Mouse (Mus musculus) inflammation-experienced regulatory T-cells, adult 6 months (primary cell): Measurements from ENCODE around the gene Mylpf. TPM values are rescaled to one million over a fixed set of nuclear protein-coding genes. Genes with fewer than 3 reads are reported as not detected.
"Not testable (repeated sequence)": the region's sequence is repeated elsewhere in the genome, so short reads cannot be mapped to it uniquely, and the experiment has no call there.

Experiments
- ATAC-seq: one replicate; pipeline ENCODE4 v1.8.0; 2017
- polyA plus RNA-seq, 3 experiments: library from polyadenylated mRNA; unstranded; fragments of 100-300 nt; shearing (Covaris generic); gene quantifications; one replicate each; pipeline ENCODE4 v1.2.1; 2017

The Mylpf gene
- polyA plus RNA-seq = 10 to 100 TPM; 23.0 to 25.8 (median 23.4) TPM

DNA sequence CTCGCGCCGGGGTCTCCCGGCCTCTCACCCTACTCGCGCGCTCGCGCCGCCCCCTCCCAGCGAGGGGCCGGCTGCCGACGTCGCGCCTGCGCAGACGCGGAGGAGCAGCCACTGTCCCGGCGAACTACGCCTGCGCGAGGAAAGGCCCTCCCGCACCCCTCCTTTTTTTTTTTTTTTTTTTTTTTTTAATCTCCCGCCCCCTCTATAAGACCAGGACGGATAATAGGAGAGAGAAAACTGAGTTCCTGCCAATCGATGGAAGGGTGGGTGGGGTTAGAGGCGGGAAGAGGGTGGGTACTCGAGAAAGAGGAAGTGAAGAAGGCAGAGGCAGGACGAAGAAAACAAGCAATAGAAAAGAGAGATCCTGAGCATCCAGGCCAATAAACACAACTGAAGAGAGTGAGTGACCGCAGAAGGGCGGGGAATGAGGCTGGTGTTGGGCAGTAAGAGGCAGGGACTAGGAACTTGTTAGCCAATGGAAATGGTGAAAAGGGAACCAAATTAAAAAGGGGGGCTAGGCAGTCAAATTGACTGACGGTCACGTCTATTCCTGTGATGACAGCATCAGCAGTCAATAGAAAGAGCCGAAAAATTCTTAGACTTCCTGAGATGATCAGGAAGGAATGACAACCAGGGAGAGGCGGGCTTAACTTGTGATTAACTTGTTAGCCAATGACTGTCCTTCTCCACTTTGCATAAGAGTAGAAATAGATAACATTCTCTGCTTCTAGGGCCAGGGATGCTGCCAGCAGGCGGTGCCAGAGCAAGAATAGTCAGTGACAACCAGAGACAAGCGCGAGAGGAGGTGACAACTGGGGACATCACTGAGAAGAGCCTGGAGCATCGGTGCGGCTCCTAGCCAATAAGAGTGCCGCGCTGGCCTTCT lies at the start of gene Mylpf:
Gene Mylpf, plus strand, starts transcription at position 338 of the 886 bp plus-strand sequence.
- ATAC-seq = peak; percentile 87

DNA sequence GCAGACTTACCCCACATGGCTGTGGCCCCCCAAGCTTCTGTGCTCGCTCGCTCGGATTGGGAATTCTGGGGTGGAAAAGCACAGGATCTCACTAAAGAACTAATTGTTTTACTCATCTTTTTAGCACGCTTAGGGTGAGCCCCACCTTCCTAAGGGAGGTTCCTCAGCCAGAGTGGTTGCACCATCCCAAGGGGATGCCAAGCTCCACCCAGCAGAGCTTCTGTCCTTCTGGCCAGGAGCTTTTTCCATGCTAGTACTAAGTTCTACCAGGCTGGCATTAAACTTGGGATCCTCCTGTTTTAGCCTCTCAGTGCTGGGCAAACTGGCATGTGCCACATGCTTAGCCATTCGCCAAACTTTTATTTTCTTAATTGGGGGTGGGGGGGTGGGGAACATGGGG lies 46.1 kb upstream of the Mylpf start:
- no peak for ATAC-seq

DNA sequence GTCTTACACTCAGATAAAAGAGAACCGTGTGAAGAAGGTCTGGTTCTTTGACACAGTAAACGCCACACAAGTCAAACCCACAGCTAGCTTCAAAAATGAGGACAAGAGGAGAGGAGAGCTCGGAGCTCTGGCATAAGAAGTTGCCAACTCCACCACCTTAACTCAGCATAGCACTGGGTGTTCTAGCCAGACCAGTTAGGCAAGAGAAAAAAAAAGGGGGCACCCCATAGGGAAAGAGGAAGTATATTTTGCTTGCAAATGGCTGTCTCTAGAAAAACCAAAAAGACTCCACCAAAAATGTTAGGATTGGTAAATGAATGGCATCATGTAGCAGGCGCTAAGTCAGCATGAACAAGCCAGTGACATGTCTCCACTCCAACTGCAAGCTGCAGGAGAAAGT lies 44.7 kb upstream of the Mylpf start:
- ATAC-seq = no peak

DNA sequence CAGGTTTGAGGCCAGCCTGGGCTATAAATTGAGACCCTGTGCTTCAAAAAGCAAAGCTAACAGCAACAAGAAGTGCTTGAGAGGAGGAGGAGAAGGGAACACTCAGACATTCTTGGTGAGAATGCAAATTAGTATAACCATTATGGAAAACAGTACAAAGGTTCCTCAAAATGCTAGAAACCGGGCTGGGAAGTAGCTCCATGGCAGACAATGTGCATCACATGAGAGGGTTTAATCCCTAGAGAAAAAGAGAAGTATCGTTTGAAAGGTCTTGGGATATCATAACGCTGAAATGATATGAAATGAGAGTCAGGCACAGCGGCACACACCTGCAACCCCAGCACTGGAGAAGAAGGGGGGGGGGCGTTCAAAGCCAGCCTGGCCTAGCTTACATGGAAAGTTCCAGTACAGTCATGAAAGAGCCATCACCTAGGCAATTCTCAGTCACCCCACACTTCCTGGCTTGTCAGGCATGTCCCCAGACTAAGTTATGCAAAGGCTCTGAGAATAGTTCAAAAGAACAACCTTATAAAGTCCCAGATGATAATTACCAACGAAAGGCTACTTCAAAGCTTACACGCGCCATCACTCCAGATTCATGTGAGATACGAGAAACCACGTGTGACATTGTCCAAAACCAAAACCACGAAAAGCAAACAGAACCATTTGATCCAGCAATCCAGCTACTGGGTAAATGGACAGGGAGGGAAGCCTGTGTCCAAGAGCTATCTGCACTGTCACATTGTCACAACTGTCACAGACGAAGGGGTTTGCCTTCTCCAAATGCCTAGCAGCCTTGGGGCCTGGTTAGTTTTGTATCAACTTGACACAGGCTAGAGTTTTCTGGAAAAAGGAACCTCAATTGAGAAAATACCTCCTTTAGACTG lies 42.8 kb upstream of the Mylpf start:
- ATAC-seq = peak; percentile 87

DNA sequence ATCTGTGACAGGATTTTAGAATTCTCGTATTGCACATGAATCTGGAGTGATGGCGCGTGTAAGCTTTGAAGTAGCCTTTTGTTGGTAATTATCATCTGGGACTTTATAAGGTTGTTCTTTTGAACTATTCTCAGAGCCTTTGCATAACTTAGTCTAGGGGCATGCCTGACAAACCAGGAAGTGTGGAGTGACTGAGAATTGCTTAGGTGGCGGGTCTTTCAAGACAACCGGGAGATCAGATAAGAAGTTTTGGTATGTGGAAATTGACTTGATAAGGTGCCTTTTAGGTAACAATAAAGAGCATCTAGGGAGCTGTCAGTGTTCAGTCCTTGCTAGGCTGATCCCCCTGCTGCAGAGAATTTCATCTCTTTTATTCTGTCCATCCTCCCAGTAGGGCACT lies 42.2 kb upstream of the Mylpf start:
- peak; percentile 53 for ATAC-seq

DNA sequence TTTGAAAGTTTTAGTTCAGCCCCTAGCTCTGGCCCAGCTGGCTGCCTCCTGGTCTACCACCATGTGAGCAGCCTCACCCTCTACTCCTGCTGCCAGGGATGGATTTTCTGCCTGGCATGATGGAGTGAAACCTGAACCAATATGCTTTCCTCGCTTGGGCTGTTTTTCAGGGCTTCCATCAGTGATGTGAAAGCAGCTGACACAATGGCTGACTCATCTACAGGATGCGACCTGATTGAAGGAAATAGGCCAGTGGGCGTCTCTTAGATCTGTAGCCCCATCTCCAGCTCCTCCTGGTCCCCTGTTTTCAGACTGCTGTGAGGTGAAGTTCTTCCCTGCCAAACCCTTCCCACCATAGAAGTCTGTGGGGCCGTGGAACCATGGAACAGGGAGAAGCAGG lies 31.8 kb upstream of the Mylpf start:
- ATAC-seq = peak; percentile 89

DNA sequence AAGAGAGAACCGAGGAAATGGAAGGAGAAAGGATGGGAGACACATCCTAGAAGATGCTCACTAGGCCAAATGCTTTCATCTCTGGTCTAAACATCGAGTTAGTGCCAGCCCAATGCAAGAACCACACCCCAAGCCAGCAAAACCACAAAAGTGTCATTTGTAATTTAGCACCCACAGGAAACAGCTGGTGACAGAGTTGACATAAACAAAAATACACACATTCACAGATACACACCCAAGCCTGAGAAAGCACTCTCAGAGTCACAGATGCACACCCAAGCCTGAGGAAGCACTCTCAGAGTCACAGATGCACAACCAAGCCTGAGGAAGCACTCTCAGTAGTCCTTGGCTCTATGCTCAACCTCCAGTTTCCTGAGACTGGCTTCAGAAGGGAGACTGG lies 27.9 kb upstream of the Mylpf start:
- ATAC-seq = peak; percentile 57

DNA sequence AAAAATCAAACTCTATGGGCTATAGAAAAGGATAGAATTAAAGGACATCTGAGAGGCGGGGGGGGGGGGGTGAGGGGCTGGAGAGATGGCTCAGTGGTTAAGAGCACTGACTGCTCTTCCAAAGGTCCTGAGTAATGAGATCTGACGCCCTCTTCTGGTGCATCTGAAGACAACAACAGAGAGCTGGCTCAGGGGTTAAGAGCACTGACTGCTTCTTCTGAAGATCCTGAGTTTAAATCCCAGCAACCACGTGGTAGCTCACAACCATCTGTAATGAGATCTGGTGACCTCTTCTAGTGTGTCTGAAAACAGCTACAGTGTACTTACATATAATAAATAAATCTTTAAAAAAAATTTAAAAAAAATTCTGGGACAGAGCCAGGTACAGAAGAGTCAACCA lies 27.0 kb upstream of the Mylpf start:
- ATAC-seq = not testable (repeated sequence)

DNA sequence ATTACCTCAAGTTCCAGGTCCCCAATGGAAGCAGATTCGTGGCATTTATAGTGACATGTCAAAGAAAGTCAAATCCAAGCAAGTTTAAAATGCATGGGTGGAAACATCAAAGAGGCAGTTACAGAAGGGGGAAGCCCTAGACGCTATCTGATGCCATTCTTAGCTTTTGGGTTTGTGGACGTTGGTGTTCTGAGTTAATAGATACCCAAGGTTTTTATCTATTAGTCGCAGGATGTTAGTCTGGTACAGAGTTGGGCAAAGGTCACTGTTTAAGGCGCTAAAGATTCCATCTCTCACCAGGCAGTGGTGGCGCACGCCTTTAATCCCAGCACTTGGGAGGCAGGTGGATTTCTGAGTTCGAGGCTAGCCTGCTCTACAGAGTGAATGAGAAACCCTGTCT lies 25.3 kb upstream of the Mylpf start:
- ATAC-seq = no peak

DNA sequence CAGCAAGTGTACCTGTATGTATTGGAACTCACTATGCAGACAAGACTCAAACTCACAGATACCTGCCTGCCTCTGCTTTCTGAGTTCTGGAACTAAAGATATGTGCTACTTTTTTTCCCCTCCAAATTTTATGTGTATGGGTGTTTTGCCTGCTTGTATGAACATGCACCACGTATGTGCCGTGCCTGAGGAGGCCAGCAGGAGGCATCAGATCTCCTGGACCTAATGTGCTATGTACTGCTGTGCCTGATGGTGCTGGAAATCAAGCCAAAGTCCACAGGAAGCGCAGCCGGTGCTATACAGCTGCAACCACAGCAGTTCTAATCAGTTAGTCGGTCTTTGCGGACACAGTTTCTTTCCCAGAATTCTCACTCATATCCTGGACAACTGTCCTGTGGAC lies 24.9 kb upstream of the Mylpf start:
- ATAC-seq = no peak

DNA sequence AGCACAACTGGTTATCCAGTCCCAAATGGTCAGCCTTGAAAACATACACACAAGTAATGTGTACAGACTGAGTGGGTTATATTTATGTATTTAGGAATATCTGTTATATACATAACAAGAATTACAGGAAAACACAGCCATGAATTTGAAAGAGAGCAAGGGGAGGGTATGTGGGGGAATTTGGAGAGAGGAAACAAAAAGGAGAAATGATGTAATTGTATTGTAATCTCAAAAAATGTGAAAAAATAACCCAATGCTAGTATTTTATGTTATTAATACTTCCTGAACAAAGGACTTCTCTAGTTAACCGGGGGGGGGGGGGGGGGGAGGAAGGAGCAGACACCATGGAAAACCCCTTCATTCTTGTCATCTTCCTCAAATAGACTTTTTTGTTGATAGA lies 24.0 kb upstream of the Mylpf start:
- ATAC-seq = no peak

DNA sequence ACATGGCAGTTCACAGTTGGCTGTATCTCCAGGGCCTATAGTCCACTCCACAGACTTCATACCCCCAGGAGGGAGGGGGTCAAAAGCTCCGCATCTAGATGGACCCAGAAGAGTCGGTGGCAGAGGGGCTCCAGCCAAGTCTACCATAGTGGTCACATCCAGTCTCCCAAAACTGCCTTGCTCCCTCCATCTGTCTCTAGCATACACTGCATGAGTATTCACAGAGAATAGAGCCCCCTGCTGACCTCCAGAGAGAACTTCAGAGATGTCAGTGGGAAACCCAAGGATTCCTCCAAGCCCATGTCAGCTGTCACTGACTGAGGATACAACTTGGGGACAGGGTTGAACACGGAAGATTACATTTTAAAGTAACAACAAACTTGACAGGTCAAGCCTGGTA lies 23.1 kb upstream of the Mylpf start:
- no peak for ATAC-seq

DNA sequence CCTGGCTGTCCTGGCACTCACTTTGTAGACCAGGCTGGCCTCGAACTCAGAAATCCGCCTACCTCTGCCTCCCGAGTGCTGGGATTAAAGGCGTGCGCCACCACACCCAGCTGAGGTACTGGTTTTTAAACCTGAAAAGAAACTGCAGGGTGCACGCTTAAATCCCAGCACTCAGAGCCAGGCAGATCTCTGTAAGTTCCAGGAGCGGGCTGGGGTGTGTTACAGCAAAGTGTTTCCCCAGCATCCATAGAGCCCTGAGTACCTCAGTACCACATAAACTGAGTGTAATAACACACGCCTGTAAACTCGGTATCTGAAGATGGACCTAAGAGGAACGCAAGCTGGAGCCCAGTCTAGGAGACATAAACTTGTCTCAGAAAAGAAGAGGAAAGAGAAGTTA lies 21.3 kb upstream of the Mylpf start:
- no peak for ATAC-seq

DNA sequence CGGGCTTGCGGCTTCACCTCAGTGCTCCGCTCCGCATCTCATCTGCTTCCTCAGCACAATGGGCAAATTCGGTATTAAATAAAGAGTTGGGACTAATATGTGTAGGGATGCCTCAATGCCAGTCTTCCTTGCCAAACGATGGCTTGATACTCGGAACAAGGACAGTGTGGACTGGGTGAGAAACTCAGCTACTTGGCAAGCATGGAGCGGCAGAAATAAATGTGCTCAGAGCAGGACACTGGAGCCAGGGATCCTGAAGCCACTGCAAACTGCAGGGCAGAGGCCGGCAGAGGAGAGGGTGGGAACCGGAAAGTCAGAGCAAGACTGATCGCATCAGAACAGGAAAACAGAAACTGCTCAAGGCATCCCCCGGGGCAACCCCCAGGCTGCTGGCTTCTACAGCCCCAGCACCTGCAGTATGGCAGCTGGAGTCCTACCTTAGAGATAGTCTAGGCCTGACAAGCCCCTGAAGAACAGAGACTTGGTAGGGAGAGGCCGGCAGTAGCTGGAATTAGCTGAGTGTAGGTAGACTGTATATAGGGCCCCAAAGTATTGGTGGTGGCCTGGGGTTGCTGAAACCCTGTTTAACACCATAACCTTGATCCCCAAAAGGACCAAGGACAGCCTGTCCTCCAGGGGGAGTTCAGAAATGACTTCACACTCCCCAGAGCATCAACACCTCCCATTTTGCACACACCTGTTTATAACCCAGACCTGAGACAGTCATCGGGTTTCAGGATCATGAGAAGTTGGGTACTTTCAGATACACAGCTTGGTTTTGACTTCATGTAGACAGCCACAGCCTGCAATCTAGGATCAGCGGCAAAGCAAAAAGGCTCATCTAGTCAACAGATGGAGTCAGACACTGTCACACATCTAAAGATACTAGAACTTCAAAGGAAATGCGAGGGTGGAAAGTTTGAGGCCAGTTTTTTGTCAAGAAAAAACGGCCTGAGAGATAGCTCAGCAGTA lies 20.1 kb upstream of the Mylpf start:
- peak; percentile 68 for ATAC-seq

DNA sequence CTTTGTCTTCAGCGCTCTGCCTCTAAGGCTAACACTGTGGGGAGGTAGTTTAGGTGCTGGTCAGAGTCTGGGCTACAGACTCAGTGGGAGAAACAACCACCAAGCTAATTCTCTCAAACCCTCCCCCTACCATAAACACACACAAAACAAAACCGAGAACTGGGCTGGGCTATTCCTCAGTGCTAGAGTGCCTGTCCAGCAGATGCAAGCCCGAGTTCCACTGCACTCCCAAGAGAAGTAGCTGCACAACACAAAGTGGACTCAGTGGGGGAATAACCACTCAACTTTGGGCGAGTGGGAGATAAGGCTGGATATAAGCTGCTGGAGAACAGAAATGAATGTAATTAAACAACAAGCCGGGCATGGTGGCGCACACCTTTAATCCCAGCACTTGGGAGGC lies 18.0 kb upstream of the Mylpf start:
- no peak for ATAC-seq

DNA sequence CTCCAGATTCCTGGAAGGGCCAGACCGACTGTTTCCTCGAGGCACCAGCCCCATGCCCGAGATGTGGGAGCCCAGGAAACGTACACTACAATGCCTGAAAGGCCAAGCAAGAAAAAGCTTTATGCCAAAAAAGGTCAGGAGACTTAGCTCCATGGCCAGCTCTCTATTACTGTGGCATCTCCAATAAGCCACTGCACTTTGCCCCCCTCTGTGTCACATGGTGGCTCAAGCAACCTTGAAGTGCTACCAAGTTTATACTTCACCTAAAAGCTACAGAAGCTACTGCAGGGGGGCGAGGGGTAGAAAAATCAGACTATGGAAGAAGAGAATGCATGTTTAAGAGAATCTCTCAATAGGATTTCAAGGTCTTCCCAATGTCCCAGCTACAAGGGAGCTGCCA lies 15.7 kb upstream of the Mylpf start:
- ATAC-seq = no peak

DNA sequence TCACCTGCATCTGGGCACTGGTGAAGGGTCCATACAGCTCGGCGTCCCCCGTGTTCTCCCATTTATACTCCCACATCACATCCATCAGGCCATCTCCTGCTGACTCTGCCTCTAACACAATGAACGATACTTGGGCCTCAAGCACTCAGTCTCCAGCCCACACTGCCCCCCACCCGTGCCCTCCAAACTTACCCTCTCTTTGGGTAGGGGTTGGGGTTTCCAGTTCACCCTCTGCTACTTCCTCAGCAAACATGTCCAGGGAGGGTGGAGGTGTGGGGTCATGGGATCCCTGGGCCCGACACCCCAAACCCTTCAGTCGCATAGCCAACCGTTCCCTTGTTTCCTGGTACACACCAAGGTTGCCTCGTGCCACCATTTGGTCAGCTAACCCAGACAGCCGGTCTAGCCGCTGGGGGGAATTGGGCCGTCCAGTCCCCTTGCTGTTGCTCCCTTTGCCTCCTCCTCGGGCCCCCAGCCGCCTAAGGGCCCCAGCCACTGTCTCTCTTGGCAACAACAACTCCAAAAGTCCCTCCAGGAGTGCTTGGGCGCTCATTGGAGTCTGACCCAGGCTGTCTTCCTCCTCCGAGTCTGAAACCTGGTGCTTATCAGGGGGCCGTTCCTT lies 14.6 kb upstream of the Mylpf start:
- ATAC-seq = no peak

DNA sequence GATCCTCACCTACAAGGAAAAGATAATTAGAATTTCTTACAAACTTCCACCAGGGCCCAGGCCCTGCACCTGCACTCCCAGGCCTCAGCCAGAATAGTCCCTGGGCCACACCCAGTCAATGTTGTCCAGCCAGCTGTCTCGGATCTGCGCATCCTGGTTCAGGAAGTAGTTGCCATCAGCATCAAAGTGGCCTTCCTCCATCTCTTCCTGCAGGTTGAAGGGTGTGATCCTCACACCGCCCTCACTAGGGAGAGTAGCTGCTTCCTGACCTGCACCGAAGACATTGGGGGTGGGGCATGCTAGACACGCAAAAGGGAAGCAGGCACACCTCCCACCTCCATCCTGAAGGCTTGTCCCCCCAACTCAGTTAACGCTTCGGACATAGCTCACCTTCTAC lies 14.1 kb upstream of the Mylpf start:
- no peak for ATAC-seq

DNA sequence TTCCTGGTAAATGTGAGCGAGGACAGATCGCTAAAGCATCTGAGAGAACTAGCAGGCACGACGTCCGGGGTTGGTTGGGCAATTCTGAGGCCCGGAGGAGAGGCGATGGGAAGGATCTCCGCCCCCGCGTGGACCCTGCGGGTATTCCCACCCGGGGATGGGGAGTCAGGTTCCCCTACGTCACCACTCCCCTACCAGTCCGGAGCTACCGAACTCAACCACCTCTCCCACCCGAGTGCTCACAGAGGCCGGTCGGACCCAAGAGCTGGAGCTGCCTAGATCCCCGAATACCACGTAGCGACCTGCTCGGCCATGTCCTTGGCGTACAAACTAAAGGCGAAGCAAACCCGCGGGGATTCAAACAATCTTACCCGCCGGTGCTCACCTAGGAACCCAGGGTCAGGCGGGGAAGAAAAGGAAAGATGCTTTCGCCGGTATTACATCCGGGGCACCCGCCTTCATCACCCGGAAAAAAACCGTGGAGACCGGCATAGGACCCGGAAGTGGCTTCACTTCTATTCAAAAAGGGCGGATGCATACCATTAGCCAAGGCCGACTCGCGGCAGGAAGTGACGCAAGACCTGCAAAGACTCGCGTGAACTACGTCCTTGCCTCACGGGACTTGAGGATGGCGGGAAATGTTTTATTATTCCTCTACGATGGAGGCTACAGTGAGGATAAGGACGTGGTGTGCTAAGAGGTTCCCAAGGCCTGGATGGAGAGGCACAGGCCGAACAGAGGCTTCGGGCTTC lies 13.0 kb upstream of the Mylpf start, which contains the start of gene Cd2bp2:
Gene Cd2bp2, minus strand, starts transcription at position 507 of the 752 bp plus-strand sequence.
- ATAC-seq = peak; percentile 100

DNA sequence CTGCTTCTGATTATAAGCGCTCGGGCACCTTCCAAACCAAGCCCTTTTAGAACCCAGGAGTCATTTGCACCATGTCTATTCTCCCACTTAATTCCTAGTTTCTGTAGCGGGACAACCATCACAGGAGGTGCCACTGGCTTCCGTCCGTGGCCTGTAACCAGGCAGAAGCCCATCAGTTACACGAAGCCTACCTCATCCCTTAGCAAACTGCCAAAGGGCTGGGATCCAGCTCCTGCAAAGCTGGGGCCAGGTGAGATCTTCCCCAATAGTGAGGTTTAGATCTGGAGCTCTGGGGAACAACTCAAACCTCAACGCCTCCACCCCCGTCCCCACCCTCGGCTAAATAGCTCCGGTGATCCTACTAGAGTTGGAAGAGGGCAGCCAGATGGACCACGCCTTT lies 12.2 kb upstream of the Mylpf start:
- ATAC-seq = no peak

DNA sequence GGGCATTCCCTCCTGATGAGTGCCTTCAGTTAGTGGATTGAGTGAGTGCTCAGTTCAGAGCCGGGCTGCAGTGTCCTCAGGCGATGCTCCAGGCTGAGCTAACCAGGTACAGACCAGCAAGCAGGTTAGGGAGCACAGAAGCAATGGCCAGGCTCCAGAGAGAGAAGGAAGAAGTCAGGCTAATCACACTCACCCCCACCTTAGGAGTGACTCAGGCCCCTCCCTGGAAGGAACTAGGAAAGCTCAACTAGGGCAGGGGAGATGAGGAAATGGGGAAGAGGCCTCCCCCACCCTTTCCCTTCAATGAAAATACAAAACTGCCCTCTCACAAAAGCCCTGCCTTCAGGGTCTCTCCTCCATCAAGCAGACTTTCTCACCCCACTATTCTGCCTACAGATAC lies 2.1 kb upstream of the Mylpf start:
- ATAC-seq = no peak
